Mouse (Mus musculus) forebrain, postnatal 0 days (tissue): Measurements from ENCODE around the gene Vgll4. TPM values are rescaled to one million over a fixed set of nuclear protein-coding genes. Genes with fewer than 3 reads are reported as not detected.
A peak's percentile ranks its signal among the peaks of the same experiment; 100 is the strongest.

Experiments used
- ATAC-seq: fragments of 200-750 bp; cut with Nextera tagmentation; 2 replicates; pipeline ENCODE4 v1.8.0; 2017; ENCODE audit warnings: mild to moderate bottlenecking, moderate library complexity
- DNase-seq: peaks from one replicate; pipeline ENCODE4 v3.0.0-alpha.2; 2015
- H3K27ac ChIP-seq: fragments of 300-500 bp; sonication (generic); 2 replicates; pipeline ENCODE4 v1.5.1; 2014; ENCODE audit warnings: low read depth, mild to moderate bottlenecking, antibody characterized with exemption, low read length, moderate library complexity, mixed read lengths
- H3K27me3 ChIP-seq: fragments of 300-500 bp; sonication (generic); 2 replicates; pipeline ENCODE4 v1.6.1; 2014; ENCODE audit warnings: mild to moderate bottlenecking, low read length, mixed read lengths; ENCODE audit not compliant: insufficient read depth
- H3K36me3 ChIP-seq: fragments of 300-500 bp; sonication (generic); 2 replicates; pipeline ENCODE4 v1.6.1; 2014; ENCODE audit warnings: mild to moderate bottlenecking, moderate library complexity; ENCODE audit not compliant: insufficient read depth
- H3K4me1 ChIP-seq: fragments of 300-500 bp; sonication (generic); 2 replicates; pipeline ENCODE4 v1.6.1; 2014; ENCODE audit warnings: antibody characterized with exemption; ENCODE audit not compliant: insufficient read depth
- H3K4me2 ChIP-seq: fragments of 300-500 bp; sonication (generic); 2 replicates; pipeline ENCODE4 v1.6.1; 2014; ENCODE audit warnings: low read depth, mild to moderate bottlenecking, moderate library complexity
- H3K4me3 ChIP-seq: fragments of 300-500 bp; sonication (generic); 2 replicates; pipeline ENCODE4 v1.5.1; 2014; ENCODE audit warnings: low read depth, low read length, mixed read lengths
- H3K9ac ChIP-seq: fragments of 300-500 bp; sonication (generic); 2 replicates; pipeline ENCODE4 v1.6.1; 2014; ENCODE audit warnings: mild to moderate bottlenecking
- H3K9me3 ChIP-seq: fragments of 300-500 bp; sonication (generic); 2 replicates; pipeline ENCODE4 v1.6.1; 2016; ENCODE audit warnings: low read length
- CTCF ChIP-seq: sonication (generic); IDR thresholded peaks from 2 replicates; pipeline ENCODE4 v1.5.1; 2016; ENCODE audit warnings: antibody characterized with exemption, control low read depth, low read depth
- WGBS: fragments of 180-500 bp; shearing (Covaris S2); extraction: QIAGEN DNeasy Blood & Tissue Kit; methylation state at CpG from one replicate; pipeline ENCODE4 v1.1.7; 2014; 5-methylcytosine and 5-hydroxymethylcytosine counted together
- polyA plus RNA-seq: library from polyadenylated mRNA; unstranded; fragments of >200 nt; fragmentation: Nextera tagmentation; extraction: Ambion mirVana; gene quantifications from 2 replicates; pipeline ENCODE4 v1.2.1, GENCODE M21; 2015
- total RNA-seq: library from RNA; depleted of rRNA; stranded (reverse); fragments of >200 nt; gene quantifications from 2 replicates; pipeline ENCODE4 v1.2.3, GENCODE M21; 2014; rRNA removed

Vgll4 gene
- 59.2 and 72.0 TPM in 2 replicates for total RNA-seq
- polyA plus RNA-seq = 51.8 and 58.0 TPM in 2 replicates

DNA sequence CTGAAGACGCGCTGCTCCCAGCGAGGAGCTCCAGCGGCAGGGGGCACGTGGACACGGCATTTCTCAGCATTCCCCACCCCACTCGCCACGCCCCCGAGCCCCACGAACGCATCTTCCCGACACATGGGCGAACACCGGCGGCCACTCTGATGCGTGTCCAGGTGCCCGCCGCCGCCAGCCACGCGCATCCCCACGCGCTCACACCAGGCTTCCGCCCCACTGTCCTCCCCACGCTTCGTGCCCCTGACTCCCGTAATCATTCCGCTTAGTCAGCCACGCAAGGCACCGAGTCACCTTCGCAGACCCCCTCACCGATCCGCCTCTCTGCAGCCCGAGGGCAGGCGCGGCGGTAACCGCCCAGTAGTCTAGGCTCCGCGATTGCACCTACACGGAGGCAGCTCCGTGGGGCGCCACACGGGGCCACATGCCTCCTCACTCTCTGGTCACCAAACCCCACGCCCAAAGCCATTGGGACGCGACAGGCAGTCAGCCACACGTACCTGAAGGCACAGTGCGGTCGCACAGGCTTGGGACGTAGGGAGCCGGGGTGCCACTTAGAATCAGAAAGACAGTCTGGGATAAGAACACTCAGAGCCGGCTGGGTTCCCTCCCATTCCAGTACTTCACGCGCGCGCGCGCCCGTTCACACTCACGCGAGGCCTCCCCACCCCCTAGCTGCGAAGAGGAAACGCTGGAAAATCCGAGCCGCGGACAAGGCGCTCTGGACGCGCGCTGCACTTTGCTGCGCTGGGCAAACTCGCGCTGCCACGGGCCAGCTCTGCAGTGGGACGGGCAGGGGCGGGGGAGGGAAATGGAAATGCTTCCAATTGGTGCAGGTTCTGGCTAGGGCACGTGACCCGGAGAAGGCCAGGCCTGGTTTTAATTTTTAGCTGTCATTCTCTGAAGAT is at the start of gene Vgll4:
Gene Vgll4 (minus strand): TSS at position 782 of the 908 bp plus-strand sequence.
- peak within 1 kb of the TSS; percentile 73 for H3K9ac ChIP-seq
- no peaks in the 10 kb centered on the region for H3K36me3 ChIP-seq
- peak; percentile 51 for TF ChIP-seq CTCF
- WGBS = 2% methylated on average over 79 of the region's 79 CpGs
- peak; percentile 84 for DNase-seq
- H3K27ac ChIP-seq = peak within 1 kb of the TSS; percentile 83
- peak within 1 kb of the TSS; percentile 59 for H3K4me3 ChIP-seq
- peaks cover 7% of the 10 kb centered on the region; the same call in 1 of the 2 replicates for H3K4me1 ChIP-seq
- H3K4me2 ChIP-seq = peak within 1 kb of the TSS; percentile 97
- no peaks in the 10 kb centered on the region for H3K27me3 ChIP-seq
- peak; percentile 64 for ATAC-seq
- H3K9me3 ChIP-seq = no peaks in the 10 kb centered on the region

DNA sequence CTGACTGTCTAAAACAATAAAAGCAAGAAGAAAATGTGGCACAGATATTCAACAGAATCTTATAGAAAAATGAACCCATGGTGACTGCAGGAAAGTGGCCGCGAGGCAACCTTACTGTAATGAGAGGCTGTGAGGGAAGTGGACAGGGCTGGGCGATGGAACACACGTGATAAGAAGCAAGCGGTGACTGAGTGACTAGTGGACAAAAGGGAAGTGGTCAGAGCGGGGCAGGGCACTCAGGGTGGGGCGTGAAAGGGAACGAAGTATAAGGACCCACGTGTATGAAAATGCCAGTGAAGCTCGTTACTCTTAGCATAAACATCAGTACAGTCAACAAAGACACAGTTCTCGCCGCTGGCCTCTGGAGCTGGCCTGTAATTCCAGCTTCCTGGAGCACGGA is 45.7 kb upstream of the Vgll4 start:
- H3K9ac ChIP-seq = no peak overlapping the region
- DNase-seq (no peak), ATAC-seq (no peak)
- peaks cover 25% of the 10 kb centered on the region for H3K36me3 ChIP-seq
- H3K4me1 ChIP-seq = no peaks in the 10 kb centered on the region
- no peak overlapping the region for H3K4me2 ChIP-seq
- H3K27ac ChIP-seq = no peak overlapping the region
- TF ChIP-seq CTCF = no peak
- 83% methylated on average over 13 of the region's 13 CpGs for WGBS
- no peaks in the 10 kb centered on the region for H3K9me3 ChIP-seq
- H3K4me3 ChIP-seq = no peak overlapping the region
- no peaks in the 10 kb centered on the region for H3K27me3 ChIP-seq

- TF ChIP-seq CTCF = no peak
- Histone ChIP-seq H3K9ac (no peak overlapping the region), H3K4me3 (no peak overlapping the region), H3K4me1 (no peaks in the 10 kb centered on the region), H3K36me3 (peaks cover 24% of the 10 kb centered on the region), H3K9me3 (no peaks in the 10 kb centered on the region), H3K4me2 (no peak overlapping the region), H3K27me3 (no peaks in the 10 kb centered on the region), H3K27ac (no peak overlapping the region)
- ATAC-seq (no peak), DNase-seq (no peak)
- 93% methylated on average over 4 of the region's 4 CpGs for WGBS
These were observed 43.8 kb upstream of the Vgll4 start for GRCm38 (mm10) chr6:115013574-115013973.

DNA sequence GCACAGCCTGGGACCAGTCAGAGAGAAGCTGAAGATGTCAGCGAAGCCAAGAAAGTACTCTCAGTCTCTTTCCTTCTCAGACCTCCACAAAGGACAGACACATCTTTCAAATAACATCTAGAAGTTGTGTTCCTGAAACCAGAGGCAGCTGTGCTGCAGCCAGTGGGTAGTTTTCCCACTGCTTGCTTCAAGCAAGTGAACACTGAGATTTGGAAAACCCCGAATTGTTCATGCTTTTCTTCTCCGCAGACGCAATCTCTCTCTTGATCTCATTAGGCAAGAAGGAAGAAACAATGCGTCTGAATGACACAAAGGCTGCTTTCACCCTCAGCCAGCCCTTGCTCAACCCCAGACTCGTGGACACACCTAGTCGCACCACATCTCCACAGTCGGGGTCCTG is 42.0 kb upstream of the Vgll4 start:
- Histone ChIP-seq H3K27ac (no peak overlapping the region), H3K27me3 (no peaks in the 10 kb centered on the region), H3K4me1 (no peaks in the 10 kb centered on the region), H3K4me2 (no peak overlapping the region), H3K36me3 (peaks cover 24% of the 10 kb centered on the region), H3K4me3 (no peak overlapping the region), H3K9me3 (no peaks in the 10 kb centered on the region), H3K9ac (no peak overlapping the region)
- DNase-seq (no peak), ATAC-seq (no peak)
- 57% methylated on average over 8 of the region's 8 CpGs for WGBS
- no peak for TF ChIP-seq CTCF

- no peak for DNase-seq
- WGBS = 87% methylated on average over 9 of the region's 9 CpGs
- Histone ChIP-seq H3K4me3 (no peak overlapping the region), H3K9ac (no peak overlapping the region), H3K4me1 (no peaks in the 10 kb centered on the region), H3K36me3 (peaks cover 24% of the 10 kb centered on the region), H3K27ac (no peak overlapping the region), H3K4me2 (no peak overlapping the region), H3K27me3 (no peaks in the 10 kb centered on the region), H3K9me3 (no peaks in the 10 kb centered on the region)
- TF ChIP-seq CTCF = no peak
- ATAC-seq = no peak
These were observed 41.0 kb upstream of the Vgll4 start for GRCm38 (mm10) chr6:115010815-115011214.

GRCm38 (mm10) chr6:115010304-115010703 is 40.5 kb upstream of the Vgll4 start:
- no peak overlapping the region for H3K27ac ChIP-seq
- H3K4me2 ChIP-seq = no peak overlapping the region
- H3K4me3 ChIP-seq = no peak overlapping the region
- no peaks in the 10 kb centered on the region for H3K27me3 ChIP-seq
- peaks cover 24% of the 10 kb centered on the region for H3K36me3 ChIP-seq
- ATAC-seq (no peak), DNase-seq (no peak)
- no peaks in the 10 kb centered on the region for H3K4me1 ChIP-seq
- WGBS = 91% methylated on average over 9 of the region's 9 CpGs
- TF ChIP-seq CTCF = no peak
- H3K9ac ChIP-seq = no peak overlapping the region
- H3K9me3 ChIP-seq = no peaks in the 10 kb centered on the region

DNA sequence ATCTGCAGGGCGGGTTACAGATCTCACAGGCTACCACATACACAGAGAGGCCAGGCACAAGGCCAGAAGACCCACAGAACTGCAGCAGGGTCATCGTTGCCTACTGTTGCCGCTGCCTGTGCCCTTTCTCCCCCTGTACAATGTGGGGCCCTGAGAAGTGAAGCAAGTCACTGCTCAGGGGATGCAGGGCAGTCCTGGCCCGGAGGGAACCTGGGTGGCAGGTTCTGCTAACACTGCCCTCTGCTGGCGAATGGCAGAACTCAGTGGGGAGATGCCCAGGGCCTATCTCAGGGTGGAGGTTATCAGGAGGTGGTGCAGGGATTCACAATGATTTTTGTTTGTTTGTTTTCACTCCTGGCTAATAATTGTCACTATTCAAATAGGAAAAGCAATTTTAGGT is 37.9 kb upstream of the Vgll4 start:
- Histone ChIP-seq H3K36me3 (peaks cover 24% of the 10 kb centered on the region), H3K27me3 (no peaks in the 10 kb centered on the region), H3K4me3 (no peak overlapping the region), H3K27ac (no peak overlapping the region), H3K4me1 (no peaks in the 10 kb centered on the region), H3K9ac (no peak overlapping the region), H3K4me2 (no peak overlapping the region), H3K9me3 (no peaks in the 10 kb centered on the region)
- DNase-seq (peak; percentile 80), ATAC-seq (peak; percentile 77)
- peak; percentile 97 for TF ChIP-seq CTCF
- 25% methylated on average over 5 of the region's 5 CpGs for WGBS
